Mouse (Mus musculus) forebrain, embryonic 16.5 days (tissue): ENCODE measurements around the gene Irf7. TPM values are rescaled to one million over a fixed set of nuclear protein-coding genes. Genes with fewer than 3 reads are reported as not detected.

Source experiments
- ATAC-seq: fragments of 200-750 bp; cut with Nextera tagmentation; 2 replicates; pipeline ENCODE4 v1.8.0; 2017; ENCODE audit warnings: mild to moderate bottlenecking, moderate library complexity
- H3K27ac ChIP-seq: fragments of 300-500 bp; sonication (generic); 2 replicates; pipeline ENCODE4 v1.5.1; 2014; ENCODE audit warnings: low read length, control low read depth
- H3K27me3 ChIP-seq: fragments of 300-500 bp; sonication (generic); replicated peaks from 2 replicates; pipeline ENCODE4 v1.6.1; 2014; ENCODE audit warnings: low read length; ENCODE audit not compliant: control insufficient read depth, insufficient read depth
- H3K36me3 ChIP-seq: fragments of 300-500 bp; sonication (generic); 2 replicates; pipeline ENCODE4 v1.6.1; 2014; ENCODE audit not compliant: control insufficient read depth, insufficient read depth
- H3K4me1 ChIP-seq: fragments of 300-500 bp; sonication (generic); replicated peaks from 2 replicates; pipeline ENCODE4 v1.6.1; 2014; ENCODE audit warnings: low read length; ENCODE audit not compliant: control insufficient read depth, insufficient read depth
- H3K4me2 ChIP-seq: fragments of 300-500 bp; sonication (generic); 2 replicates; pipeline ENCODE4 v1.6.1; 2014; ENCODE audit warnings: mild to moderate bottlenecking, low read length, control low read depth
- H3K4me3 ChIP-seq: fragments of 300-500 bp; sonication (generic); replicated peaks from 2 replicates; pipeline ENCODE4 v1.5.1; 2014; ENCODE audit warnings: mild to moderate bottlenecking, low read length, control low read depth
- H3K9ac ChIP-seq: fragments of 300-500 bp; sonication (generic); replicated peaks from 2 replicates; pipeline ENCODE4 v1.6.1; 2014; ENCODE audit warnings: low read depth, low read length, control low read depth
- H3K9me3 ChIP-seq: fragments of 300-500 bp; sonication (generic); 2 replicates; pipeline ENCODE4 v1.6.1; 2016; ENCODE audit warnings: low read length; ENCODE audit not compliant: control insufficient read depth
- WGBS: fragments of 180-500 bp; shearing (Covaris S2); extraction: QIAGEN DNeasy Blood & Tissue Kit; methylation state at CpG from one replicate; pipeline ENCODE4 v1.1.7; 2014; 5-methylcytosine and 5-hydroxymethylcytosine counted together
- microRNA counts: library from miRNA; unstranded; fragments of <30 nt; microRNA quantifications from one replicate; lab custom pipeline; 2016
- microRNA-seq: library from miRNA; unstranded; fragments of <30 nt; microRNA quantifications from one replicate; pipeline ENCODE4, GENCODE M21; 2017
- polyA plus RNA-seq: library from polyadenylated mRNA; unstranded; fragments of >200 nt; fragmentation: Nextera tagmentation; extraction: Ambion mirVana; gene quantifications from 2 replicates; pipeline ENCODE4 v1.2.1, GENCODE M21; 2015

Irf7 gene
- polyA plus RNA-seq, 1 experiment from 2014 or later = 0.76 TPM

DNA sequence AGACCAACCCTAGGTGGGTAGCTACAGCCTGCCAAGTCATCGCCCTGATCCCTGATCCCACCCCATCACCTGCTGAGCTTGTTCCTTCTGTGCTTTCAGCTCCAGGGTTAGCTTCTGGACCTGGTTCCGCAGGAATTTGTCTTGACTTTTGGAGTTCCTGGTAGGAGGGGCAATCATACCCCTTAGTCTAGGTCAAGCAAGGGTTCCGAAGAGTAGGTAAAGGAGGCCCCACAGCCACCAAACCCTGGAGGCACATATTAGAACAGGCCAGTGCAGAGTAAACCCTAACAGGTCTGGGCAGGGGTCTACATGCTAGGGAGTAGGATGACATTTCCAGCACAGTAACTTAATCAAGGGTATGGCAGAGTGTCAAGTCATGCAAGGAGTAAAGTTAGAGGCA is 53.1 kb downstream of the Irf7 start:
- no peak for ATAC-seq
- no peaks in the 10 kb centered on the region for H3K9me3 ChIP-seq
- peaks cover 14% of the 10 kb centered on the region for H3K4me1 ChIP-seq
- no peak overlapping the region for H3K4me3 ChIP-seq
- no peak overlapping the region for H3K27ac ChIP-seq
- no peaks in the 10 kb centered on the region for H3K27me3 ChIP-seq
- 78% methylated on average over 3 of the region's 3 CpGs for WGBS
- H3K9ac ChIP-seq = no peak overlapping the region
- H3K36me3 ChIP-seq = no peaks in the 10 kb centered on the region
- H3K4me2 ChIP-seq = no peak overlapping the region

MicroRNA genes within 50 kb of the gene (microRNA counts, 519-probe panel; counts per million panel counts)
- microRNA mmu-miR-210 (lab: Ali Mortazavi, UCI) = 2,639 counts per million, percentile 67 among the panel's probes with 10 or more counts

Small RNA genes lying within 50 kb of the gene (microRNA-seq; reads per million reads assigned to microRNA genes)
- 279 reads per million, percentile 67 among the genes with 10 or more reads in this experiment for gene Mir210

Other genes starting within 250 kb of the Irf7 start
- 0.40 and 0.57 TPM in 2 replicates for gene Ifitm6, start 248.6 kb downstream of the Irf7 start, polyA plus RNA-seq
- gene Gm17387, start 237.3 kb downstream of the Irf7 start, polyA plus RNA-seq = not detected in 2 replicates
- gene B4galnt4, start 205.4 kb downstream of the Irf7 start, polyA plus RNA-seq = 45.4 and 53.0 TPM in 2 replicates
- gene Pkp3, start 188.3 kb downstream of the Irf7 start, polyA plus RNA-seq = 0.17 TPM in 1 of 2 replicates, not detected in the other
- gene Sigirr, start 165.9 kb downstream of the Irf7 start, polyA plus RNA-seq = 2.1 TPM in 2 replicates
- gene Ano9, start 148.7 kb downstream of the Irf7 start, polyA plus RNA-seq = 0.21 and 0.22 TPM in 2 replicates
- gene Ptdss2, start 144.1 kb downstream of the Irf7 start, polyA plus RNA-seq = 74.9 and 78.9 TPM in 2 replicates
- 41.0 and 45.7 TPM in 2 replicates for gene Rnh1, start 93.6 kb downstream of the Irf7 start, polyA plus RNA-seq
- 105 and 113 TPM in 2 replicates for gene Hras, start 72.5 kb downstream of the Irf7 start, polyA plus RNA-seq
- 10.0 and 13.9 TPM in 2 replicates for gene Lrrc56, start 72.3 kb downstream of the Irf7 start, polyA plus RNA-seq
- gene Lmntd2, start 52.4 kb downstream of the Irf7 start, polyA plus RNA-seq = 0.76 and 1.2 TPM in 2 replicates
- gene Rassf7, start 50.6 kb downstream of the Irf7 start, polyA plus RNA-seq = 22.9 and 23.6 TPM in 2 replicates
- gene Phrf1, start 37.7 kb downstream of the Irf7 start, polyA plus RNA-seq = 90.2 and 96.1 TPM in 2 replicates
- not detected in 2 replicates for gene Cdhr5, start 10.3 kb upstream of the Irf7 start, polyA plus RNA-seq
- 0.55 and 2.0 TPM in 2 replicates for gene Sct, start 12.7 kb upstream of the Irf7 start, polyA plus RNA-seq
- gene Drd4, start 25.5 kb upstream of the Irf7 start, polyA plus RNA-seq = 0.47 and 0.52 TPM in 2 replicates
- 144 and 164 TPM in 2 replicates for gene Deaf1, start 61.2 kb upstream of the Irf7 start, polyA plus RNA-seq
- 53.6 and 62.2 TPM in 2 replicates for gene Tmem80, start 61.3 kb upstream of the Irf7 start, polyA plus RNA-seq
- gene Eps8l2, start 72.4 kb upstream of the Irf7 start, polyA plus RNA-seq = 0.67 and 0.93 TPM in 2 replicates
- 342 and 375 TPM in 2 replicates for gene Taldo1, start 125.7 kb upstream of the Irf7 start, polyA plus RNA-seq
- gene Gatd1, start 147.7 kb upstream of the Irf7 start, polyA plus RNA-seq = 56.4 and 65.9 TPM in 2 replicates
- 52.4 and 70.3 TPM in 2 replicates for gene Cend1, start 163.0 kb upstream of the Irf7 start, polyA plus RNA-seq
- gene Slc25a22, start 171.4 kb upstream of the Irf7 start, polyA plus RNA-seq = 88.4 and 111 TPM in 2 replicates
- 7.9 and 9.9 TPM in 2 replicates for gene Pidd1, start 177.5 kb upstream of the Irf7 start, polyA plus RNA-seq
- gene Rplp2, start 180.9 kb upstream of the Irf7 start, polyA plus RNA-seq = 684 and 749 TPM in 2 replicates
- 20.5 and 23.2 TPM in 2 replicates for gene Pnpla2, start 188.7 kb upstream of the Irf7 start, polyA plus RNA-seq
- gene Cracr2b, start 194.6 kb upstream of the Irf7 start, polyA plus RNA-seq = 5.2 and 5.3 TPM in 2 replicates
- gene Cd151, start 200.9 kb upstream of the Irf7 start, polyA plus RNA-seq = 20.8 TPM in 2 replicates
- gene Polr2l, start 208.7 kb upstream of the Irf7 start, polyA plus RNA-seq = 60.7 and 61.9 TPM in 2 replicates
- gene Tspan4, start 208.8 kb upstream of the Irf7 start, polyA plus RNA-seq = 29.8 and 31.8 TPM in 2 replicates